ENCODE assay signal across 9 mouse cellular contexts in genomic region chr7:34607334-34607970, GRCm38 (mm10). TPM values are rescaled to one million over a fixed set of nuclear protein-coding genes. Genes with fewer than 3 reads are reported as not detected.
A peak's percentile ranks its signal among the peaks of the same experiment; 100 is the strongest.
DNase-seq lines count a peak whose midpoint lies in the region; ATAC-seq and TF ChIP-seq lines count a peak whose summit lies in the region.
"Had no signal": no experiment of that assay in that cellular context is flagged by ENCODE, and none has a peak within 500 bp of the region (broad histone marks: within the 10 kb centered on the region; RNA-seq: fewer than 3 reads in every experiment).

No protein-coding gene starts in this region.

- H3K27me3 ChIP-seq in stomach, embryonic 14.5 days (ENCODE audit: control insufficient read depth, insufficient read depth, low read length): no peaks in the 10 kb centered on the region
- no peaks in the 10 kb centered on the region for H3K27me3 ChIP-seq in stomach, postnatal 0 days (ENCODE audit: control insufficient read depth, insufficient read depth, low read length)
- no peaks in the 10 kb centered on the region for H3K27me3 ChIP-seq in forebrain, embryonic 16.5 days (replicated peaks; ENCODE audit: control insufficient read depth, insufficient read depth, low read length)
- H3K27me3 ChIP-seq in midbrain, embryonic 10.5 days (ENCODE audit: low read depth, poor library complexity, severe bottlenecking): peaks cover 8% of the 10 kb centered on the region; the same call in 1 of the 2 replicates

- WGBS in stomach, embryonic 14.5 days: 84% methylated on average over 5 of the region's 5 CpGs
- 73% methylated on average over 5 of the region's 5 CpGs for WGBS in stomach, postnatal 0 days
- WGBS in forebrain, embryonic 16.5 days: 66% methylated on average over 5 of the region's 5 CpGs
- 84% methylated on average over 5 of the region's 5 CpGs for WGBS in midbrain, embryonic 10.5 days

- no peaks in the 10 kb centered on the region for H3K9me3 ChIP-seq in stomach, embryonic 14.5 days (ENCODE audit: control insufficient read depth, low read depth, low read length)
- no peaks in the 10 kb centered on the region for H3K9me3 ChIP-seq in stomach, postnatal 0 days (ENCODE audit: control insufficient read depth, low read length)
- H3K9me3 ChIP-seq in forebrain, embryonic 16.5 days (ENCODE audit: control insufficient read depth, low read length): no peaks in the 10 kb centered on the region
- H3K9me3 ChIP-seq in midbrain, embryonic 10.5 days (replicated peaks): no peaks in the 10 kb centered on the region

- H3K4me3 ChIP-seq in stomach, embryonic 14.5 days (ENCODE audit: low read depth, low read length): no peak overlapping the region
- no peak overlapping the region for H3K4me3 ChIP-seq in stomach, postnatal 0 days (ENCODE audit: low read depth, low read length)
- H3K4me3 ChIP-seq in forebrain, embryonic 16.5 days (replicated peaks; ENCODE audit: low read length): no peak overlapping the region
- H3K4me3 ChIP-seq in midbrain, embryonic 10.5 days: no peak overlapping the region
- H3K4me3 ChIP-seq: myocyte had no signal

- TF ChIP-seq CTCF in stomach, postnatal 0 days (IDR thresholded peaks at IDR 0.05; ENCODE audit: low read depth): no peak

- 0 out of 2 replicates have a peak, but pooled peaks have one; percentile 42 for ATAC-seq in stomach, embryonic 14.5 days (ENCODE audit: insufficient number of reproducible peaks, insufficient read depth, low FRiP score, low read depth)
- ATAC-seq in stomach, postnatal 0 days (ENCODE audit: low FRiP score, low TSS enrichment): no peak
- ATAC-seq in forebrain, embryonic 16.5 days: peak; percentile 21; the same call in 1 of the 2 replicates

- no peaks in the 10 kb centered on the region for H3K36me3 ChIP-seq in stomach, embryonic 14.5 days (ENCODE audit: control insufficient read depth, insufficient read depth, low read length)
- no peaks in the 10 kb centered on the region for H3K36me3 ChIP-seq in stomach, postnatal 0 days (ENCODE audit: control insufficient read depth, insufficient read depth, low read length)
- no peaks in the 10 kb centered on the region for H3K36me3 ChIP-seq in forebrain, embryonic 16.5 days (ENCODE audit: control insufficient read depth, insufficient read depth)
- no peaks in the 10 kb centered on the region for H3K36me3 ChIP-seq in midbrain, embryonic 10.5 days

- H3K27ac ChIP-seq in stomach, embryonic 14.5 days (ENCODE audit: low read length): no peak overlapping the region
- H3K27ac ChIP-seq in stomach, postnatal 0 days (replicated peaks): no peak overlapping the region
- peak overlapping the region; percentile 9; the same call in 1 of the 2 replicates for H3K27ac ChIP-seq in forebrain, embryonic 16.5 days (ENCODE audit: low read length)
- peak overlapping the region; percentile 46; the same call in 1 of the 2 replicates for H3K27ac ChIP-seq in midbrain, embryonic 10.5 days (replicated peaks)

- no peaks in the 10 kb centered on the region for H3K4me1 ChIP-seq in stomach, embryonic 14.5 days (ENCODE audit: control insufficient read depth, insufficient read depth, low read length)
- H3K4me1 ChIP-seq in stomach, postnatal 0 days (replicated peaks; ENCODE audit: control insufficient read depth, insufficient read depth): no peaks in the 10 kb centered on the region
- peaks cover 15% of the 10 kb centered on the region for H3K4me1 ChIP-seq in forebrain, embryonic 16.5 days (replicated peaks; ENCODE audit: control insufficient read depth, insufficient read depth, low read length)
- peaks cover 33% of the 10 kb centered on the region for H3K4me1 ChIP-seq in midbrain, embryonic 10.5 days

- no peak overlapping the region for H3K4me2 ChIP-seq in stomach, embryonic 14.5 days (replicated peaks; ENCODE audit: low read depth, low read length)
- H3K4me2 ChIP-seq in stomach, postnatal 0 days (replicated peaks; ENCODE audit: low read depth): no peak overlapping the region
- no peak overlapping the region for H3K4me2 ChIP-seq in forebrain, embryonic 16.5 days (ENCODE audit: low read length)

- DNase-seq in stomach, postnatal 0 days (ENCODE audit: low spot score): no peak
- DNase-seq in midbrain, embryonic 10.5 days (ENCODE audit: low spot score): no peak
- no peak for DNase-seq in adrenal gland, postnatal 14 days
- DNase-seq in frontal cortex, postnatal 25 days (ENCODE audit: low spot score in 2 of 2): no peak
- no peak for DNase-seq in thymus, postnatal 25 days
- DNase-seq in spleen, postnatal 36 days (ENCODE audit: low spot score in 2 of 2): no peak

- H3K9ac ChIP-seq in stomach, embryonic 14.5 days (replicated peaks; ENCODE audit: low read depth, low read length): no peak overlapping the region
- no peak overlapping the region for H3K9ac ChIP-seq in stomach, postnatal 0 days (ENCODE audit: low read length)
- H3K9ac ChIP-seq in forebrain, embryonic 16.5 days (replicated peaks; ENCODE audit: low read depth, low read length): no peak overlapping the region

- TF ChIP-seq EP300 in stomach, postnatal 0 days (optimal IDR thresholded peaks at IDR 0.05): no peak

RNA-seq across cellular contexts. Expression of gene Kctd15, which starts 49.1 kb away (rescaled TPM):
- 10.6 and 11.3 TPM in 2 replicates for polyA plus RNA-seq in stomach, embryonic 14.5 days (2014; fragmentation: Nextera tagmentation; extraction: Ambion mirVana)
- polyA plus RNA-seq in stomach, postnatal 0 days (2015; fragmentation: Nextera tagmentation; extraction: Ambion mirVana): 17.5 and 17.9 TPM in 2 replicates
- polyA plus RNA-seq in forebrain, embryonic 16.5 days (2015; fragmentation: Nextera tagmentation; extraction: Ambion mirVana): 25.2 and 28.1 TPM in 2 replicates
- 36.8 and 44.6 TPM in 2 replicates for polyA plus RNA-seq in midbrain, embryonic 10.5 days (2016; fragmentation: Nextera tagmentation; extraction: Ambion mirVana)
- total RNA-seq in adrenal gland, postnatal 14 days (2021): 14.5 and 20.5 TPM in 2 replicates

Comparison
In these comparisons a context has a peak if more than half of its experiments do, and no peak if none do; other contexts are left out.
1. H3K27ac ChIP-seq: peak in forebrain, embryonic 16.5 days (single experiment) and midbrain, embryonic 10.5 days (single experiment); none in stomach, embryonic 14.5 days (single experiment) and stomach, postnatal 0 days (single experiment).